In genomic region chr4:25410440-25410839, GRCm38 (mm10) we compare ENCODE assay signal across 12 mouse cellular contexts.
DNase-seq lines count a peak whose midpoint lies in the region; ATAC-seq and TF ChIP-seq lines count a peak whose summit lies in the region.
"Had no signal": no experiment of that assay in that cellular context is flagged by ENCODE, and none has a peak within 500 bp of the region (broad histone marks: within the 10 kb centered on the region; RNA-seq: fewer than 3 reads in every experiment).

No protein-coding gene starts in this region.

- TF ChIP-seq CTCF in lung, embryonic 14.5 days (IDR thresholded peaks at IDR 0.05; ENCODE audit: low read depth), result no peak
- no peak for TF ChIP-seq CTCF in midbrain, postnatal 0 days (IDR thresholded peaks at IDR 0.05)

- no peaks in the 10 kb centered on the region for H3K4me1 ChIP-seq in heart, embryonic 16.5 days (ENCODE audit: control insufficient read depth, insufficient read depth, low read length)
- H3K4me1 ChIP-seq in lung, embryonic 14.5 days (ENCODE audit: insufficient read depth), result no peaks in the 10 kb centered on the region
- peaks cover 30% of the 10 kb centered on the region for H3K4me1 ChIP-seq in hindbrain, embryonic 15.5 days (replicated peaks)
- 0 out of 2 replicates have a peak, but pooled peaks cover 2% of the 10 kb centered on the region for H3K4me1 ChIP-seq in midbrain, postnatal 0 days (ENCODE audit: insufficient read depth, low read length)

- no peak overlapping the region for H3K4me2 ChIP-seq in heart, embryonic 16.5 days (ENCODE audit: low read depth, low read length)
- H3K4me2 ChIP-seq in lung, embryonic 14.5 days, result no peak overlapping the region
- H3K4me2 ChIP-seq in hindbrain, embryonic 15.5 days, result no peak overlapping the region
- H3K4me2 ChIP-seq in midbrain, postnatal 0 days (ENCODE audit: low read depth, low read length, poor library complexity, severe bottlenecking), result no peak overlapping the region
- H3K4me2 ChIP-seq: embryonic facial prominence, embryonic 12.5 days had no signal

- H3K4me3 ChIP-seq in heart, embryonic 16.5 days (ENCODE audit: low read length), result no peak overlapping the region
- no peak overlapping the region for H3K4me3 ChIP-seq in lung, embryonic 14.5 days (ENCODE audit: low read depth, low read length)
- no peak overlapping the region for H3K4me3 ChIP-seq in hindbrain, embryonic 15.5 days
- no peak overlapping the region for H3K4me3 ChIP-seq in midbrain, postnatal 0 days (ENCODE audit: low read depth, low read length)
- H3K4me3 ChIP-seq: embryonic facial prominence, embryonic 12.5 days; myocyte had no signal

- 43% methylated on average over 4 of the region's 4 CpGs for WGBS in heart, embryonic 16.5 days
- 55% methylated on average over 4 of the region's 4 CpGs for WGBS in lung, embryonic 14.5 days
- 21% methylated on average over 4 of the region's 4 CpGs for WGBS in hindbrain, embryonic 15.5 days
- WGBS in midbrain, postnatal 0 days, result 37% methylated on average over 4 of the region's 4 CpGs

- DNase-seq in heart, postnatal 36 days, result no peak
- peak; percentile 1 for DNase-seq in lung, embryonic 14.5 days
- no peak for DNase-seq in lung, adult 18-20 months
- peak; percentile 31 for DNase-seq in midbrain, postnatal 0 days (ENCODE audit: low spot score)
- no peak for DNase-seq in adrenal gland, postnatal 10 days
- DNase-seq: cerebellum, adult 9-10 months; lung, postnatal 10 days had no signal

- ATAC-seq in heart, embryonic 16.5 days (replicated peaks; ENCODE audit: extremely low read depth, insufficient read depth, low FRiP score), result peak; percentile 55
- no peak for ATAC-seq in lung, embryonic 14.5 days (ENCODE audit: insufficient read depth)
- no peak for ATAC-seq in hindbrain, embryonic 15.5 days (ENCODE audit: low FRiP score, low read depth)
- no peak for ATAC-seq in midbrain, postnatal 0 days (ENCODE audit: low FRiP score)
- ATAC-seq in cerebellum, adult (ENCODE audit: insufficient number of reproducible peaks, low FRiP score, low TSS enrichment), result no peak

- no peaks in the 10 kb centered on the region for H3K27me3 ChIP-seq in heart, embryonic 16.5 days (ENCODE audit: control insufficient read depth, insufficient read depth, low read length)
- no peaks in the 10 kb centered on the region for H3K27me3 ChIP-seq in lung, embryonic 14.5 days (ENCODE audit: insufficient read depth, low read length)
- H3K27me3 ChIP-seq in hindbrain, embryonic 15.5 days, result no peaks in the 10 kb centered on the region
- H3K27me3 ChIP-seq in midbrain, postnatal 0 days (ENCODE audit: insufficient read depth, low read length), result no peaks in the 10 kb centered on the region
- H3K27me3 ChIP-seq: embryonic facial prominence, embryonic 12.5 days had no signal

- H3K9ac ChIP-seq in heart, embryonic 16.5 days (ENCODE audit: low read length), result no peak overlapping the region
- no peak overlapping the region for H3K9ac ChIP-seq in lung, embryonic 14.5 days
- no peak overlapping the region for H3K9ac ChIP-seq in hindbrain, embryonic 15.5 days
- H3K9ac ChIP-seq in midbrain, postnatal 0 days (replicated peaks; ENCODE audit: low read length, poor library complexity, severe bottlenecking), result no peak overlapping the region
- H3K9ac ChIP-seq: embryonic facial prominence, embryonic 12.5 days had no signal

- no peaks in the 10 kb centered on the region for H3K9me3 ChIP-seq in heart, embryonic 16.5 days (replicated peaks; ENCODE audit: control insufficient read depth, low read length)
- no peaks in the 10 kb centered on the region for H3K9me3 ChIP-seq in lung, embryonic 14.5 days (ENCODE audit: low read depth, low read length)
- no peaks in the 10 kb centered on the region for H3K9me3 ChIP-seq in hindbrain, embryonic 15.5 days
- H3K9me3 ChIP-seq in midbrain, postnatal 0 days (ENCODE audit: low read length), result no peaks in the 10 kb centered on the region
- H3K9me3 ChIP-seq: embryonic facial prominence, embryonic 12.5 days had no signal

- H3K36me3 ChIP-seq in heart, embryonic 16.5 days (ENCODE audit: control insufficient read depth, insufficient read depth), result no peaks in the 10 kb centered on the region
- H3K36me3 ChIP-seq in lung, embryonic 14.5 days (ENCODE audit: insufficient read depth), result no peaks in the 10 kb centered on the region
- no peaks in the 10 kb centered on the region for H3K36me3 ChIP-seq in hindbrain, embryonic 15.5 days
- no peaks in the 10 kb centered on the region for H3K36me3 ChIP-seq in midbrain, postnatal 0 days (ENCODE audit: insufficient read depth, low read length)
- H3K36me3 ChIP-seq: embryonic facial prominence, embryonic 12.5 days had no signal

- intact Hi-C loops in heart, postnatal 36 days (cut with DNase I), result no loop called here

- peak overlapping the region; percentile 27; the same call in 1 of the 2 replicates for H3K27ac ChIP-seq in heart, embryonic 16.5 days (ENCODE audit: low read length)
- no peak overlapping the region for H3K27ac ChIP-seq in lung, embryonic 14.5 days (ENCODE audit: low read depth)
- peak overlapping the region; percentile 87 for H3K27ac ChIP-seq in hindbrain, embryonic 15.5 days (replicated peaks)
- H3K27ac ChIP-seq in midbrain, postnatal 0 days (ENCODE audit: low read depth, low read length), result peak overlapping the region; percentile 55; the same call in 1 of the 2 replicates

Comparison
In these comparisons a context has a peak if more than half of its experiments do, and no peak if none do; other contexts are left out.
1. DNase-seq: peak in lung, embryonic 14.5 days (single experiment) and midbrain, postnatal 0 days (single experiment); none in heart, postnatal 36 days (0 of 2), lung, adult 18-20 months (0 of 2) and adrenal gland, postnatal 10 days (single experiment).